Mouse (Mus musculus) lung, embryonic 14.5 days (tissue): ENCODE data around the gene Lrba. TPM values are rescaled to one million over a fixed set of nuclear protein-coding genes. Genes with fewer than 3 reads are reported as not detected.

ENCODE experiments used
- ATAC-seq: fragments of 200-750 bp; cut with Nextera tagmentation; 2 replicates; pipeline ENCODE4 v1.8.0; 2017; ENCODE audit warnings: mild to moderate bottlenecking, moderate TSS enrichment, moderate library complexity; ENCODE audit not compliant: insufficient read depth
- DNase-seq: peaks from one replicate; pipeline ENCODE4 v3.0.0-alpha.2; 2015
- H3K27ac ChIP-seq: fragments of 300-500 bp; sonication (generic); 2 replicates; pipeline ENCODE4 v1.5.1; 2014; ENCODE audit warnings: low read depth, mild to moderate bottlenecking, moderate library complexity
- H3K27me3 ChIP-seq: fragments of 300-500 bp; sonication (generic); 2 replicates; pipeline ENCODE4 v1.6.1; 2014; ENCODE audit warnings: low read length, control low read depth; ENCODE audit not compliant: insufficient read depth
- H3K36me3 ChIP-seq: fragments of 300-500 bp; sonication (generic); 2 replicates; pipeline ENCODE4 v1.6.1; 2014; ENCODE audit warnings: control low read depth; ENCODE audit not compliant: insufficient read depth
- H3K4me1 ChIP-seq: fragments of 300-500 bp; sonication (generic); 2 replicates; pipeline ENCODE4 v1.6.1; 2014; ENCODE audit warnings: antibody characterized with exemption, control low read depth; ENCODE audit not compliant: insufficient read depth
- H3K4me2 ChIP-seq: fragments of 300-500 bp; sonication (generic); 2 replicates; pipeline ENCODE4 v1.6.1; 2014; ENCODE audit warnings: mild to moderate bottlenecking
- H3K4me3 ChIP-seq: fragments of 300-500 bp; sonication (generic); 2 replicates; pipeline ENCODE4 v1.5.1; 2014; ENCODE audit warnings: low read depth, low read length
- H3K9ac ChIP-seq: fragments of 300-500 bp; sonication (generic); 2 replicates; pipeline ENCODE4 v1.6.1; 2014
- H3K9me3 ChIP-seq: fragments of 300-500 bp; sonication (generic); 2 replicates; pipeline ENCODE4 v1.6.1; 2016; ENCODE audit warnings: low read depth, low read length, control low read depth
- CTCF ChIP-seq: IDR thresholded peaks from 2 replicates; pipeline ENCODE4 v1.5.1; 2016; ENCODE audit warnings: antibody characterized with exemption, low read depth
- WGBS: fragments of 180-500 bp; shearing (Covaris S2); extraction: QIAGEN DNeasy Blood & Tissue Kit; methylation state at CpG from one replicate; pipeline ENCODE4 v1.1.7; 2014; 5-methylcytosine and 5-hydroxymethylcytosine counted together
- polyA plus RNA-seq: library from polyadenylated mRNA; unstranded; fragments of >200 nt; fragmentation: Nextera tagmentation; extraction: Ambion mirVana; gene quantifications from 2 replicates; pipeline ENCODE4 v1.2.1, GENCODE M21; 2014

Gene Lrba
- polyA plus RNA-seq, 1 experiment from 2014 or later = 5.5 TPM

- Histone ChIP-seq H3K9me3 (no peaks in the 10 kb centered on the region), H3K27ac (no peak overlapping the region), H3K4me2 (no peak overlapping the region), H3K36me3 (no peaks in the 10 kb centered on the region), H3K9ac (no peak overlapping the region), H3K4me3 (no peak overlapping the region), H3K27me3 (no peaks in the 10 kb centered on the region), H3K4me1 (no peaks in the 10 kb centered on the region)
- no peak for ATAC-seq
- DNase-seq = no peak
- 81% methylated on average over 2 of the region's 2 CpGs for WGBS
- no peak for TF ChIP-seq CTCF
Measured at GRCm38 (mm10) chr3:86638552-86639348, 414.3 kb downstream of the Lrba start.

DNA sequence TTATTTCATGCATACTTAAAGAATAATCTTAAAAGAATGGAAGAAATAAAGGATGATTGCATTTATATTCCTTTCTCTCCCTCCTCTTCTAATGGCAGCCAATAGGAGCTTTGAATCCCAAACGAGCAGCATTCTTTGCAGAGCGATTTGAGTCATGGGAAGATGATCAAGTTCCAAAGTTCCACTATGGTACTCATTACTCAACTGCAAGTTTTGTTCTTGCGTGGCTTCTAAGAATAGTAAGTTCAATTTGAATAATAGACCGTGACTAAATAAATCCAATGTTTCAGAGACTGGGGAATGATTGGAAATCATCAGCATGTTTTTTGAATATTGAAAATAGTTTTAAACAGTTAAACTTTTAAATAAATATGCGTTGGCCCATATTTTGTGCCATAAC is 416.9 kb downstream of the Lrba start:
- TF ChIP-seq CTCF = no peak
- no peak overlapping the region for H3K4me3 ChIP-seq
- no peak for ATAC-seq
- H3K9ac ChIP-seq = no peak overlapping the region
- H3K4me2 ChIP-seq = no peak overlapping the region
- no peaks in the 10 kb centered on the region for H3K4me1 ChIP-seq
- no peak for DNase-seq
- no peaks in the 10 kb centered on the region for H3K36me3 ChIP-seq
- H3K27ac ChIP-seq = no peak overlapping the region
- H3K9me3 ChIP-seq = no peaks in the 10 kb centered on the region
- H3K27me3 ChIP-seq = no peaks in the 10 kb centered on the region
- 78% methylated on average over 5 of the region's 5 CpGs for WGBS

DNA sequence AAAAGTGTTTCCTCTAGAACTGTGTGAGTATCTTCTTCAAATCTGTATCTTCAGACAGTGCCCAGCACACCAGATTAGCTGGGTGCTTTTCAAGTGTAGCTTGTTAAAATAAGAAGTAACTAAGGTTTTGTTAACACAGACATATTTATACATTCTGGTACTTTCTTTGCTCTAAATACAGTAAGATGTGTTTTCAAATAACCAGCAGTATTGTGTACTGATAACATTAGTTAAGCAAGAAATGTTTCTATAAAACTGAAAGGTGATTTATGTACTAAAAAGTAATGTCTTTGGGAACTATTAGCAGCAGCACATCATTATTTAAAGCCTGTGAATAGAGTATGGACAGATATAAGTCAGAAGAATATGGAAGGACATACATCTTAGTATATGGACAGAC is 417.3 kb downstream of the Lrba start:
- ATAC-seq = no peak
- no peak overlapping the region for H3K27ac ChIP-seq

DNA sequence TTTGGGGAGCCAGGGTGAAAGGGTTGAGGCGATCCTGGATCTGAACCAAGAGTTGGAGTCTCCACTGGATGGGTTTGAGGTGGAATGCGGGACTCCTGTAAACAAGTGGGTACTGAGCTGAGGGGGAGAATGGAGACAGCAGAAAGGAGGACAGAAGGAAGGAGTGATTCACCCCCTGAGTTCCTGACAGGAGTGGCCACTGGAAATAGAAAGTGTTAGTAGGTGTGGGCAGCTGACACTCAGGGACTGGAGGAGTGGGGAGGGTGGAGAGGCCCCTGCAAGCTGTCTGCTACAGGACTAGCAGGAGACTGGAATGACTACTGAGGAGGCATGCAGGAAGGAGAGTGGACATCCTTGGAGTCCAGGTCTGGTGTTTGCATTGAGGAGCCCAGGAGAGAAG is 422.3 kb downstream of the Lrba start:
- DNase-seq (no peak), ATAC-seq (no peak)
- Histone ChIP-seq H3K27me3 (no peaks in the 10 kb centered on the region), H3K4me1 (no peaks in the 10 kb centered on the region), H3K4me2 (no peak overlapping the region), H3K27ac (no peak overlapping the region), H3K36me3 (no peaks in the 10 kb centered on the region), H3K4me3 (no peak overlapping the region), H3K9me3 (no peaks in the 10 kb centered on the region), H3K9ac (no peak overlapping the region)
- TF ChIP-seq CTCF = no peak
- WGBS = 53% methylated on average over 2 of the region's 2 CpGs

More for the DNA sequence above, 417.3 kb downstream of the Lrba start:
- Histone ChIP-seq H3K9ac (no peak overlapping the region), H3K4me1 (no peaks in the 10 kb centered on the region), H3K36me3 (no peaks in the 10 kb centered on the region), H3K4me2 (no peak overlapping the region), H3K9me3 (no peaks in the 10 kb centered on the region), H3K4me3 (no peak overlapping the region), H3K27me3 (no peaks in the 10 kb centered on the region)
- no peak for TF ChIP-seq CTCF
- no peak for DNase-seq

DNA sequence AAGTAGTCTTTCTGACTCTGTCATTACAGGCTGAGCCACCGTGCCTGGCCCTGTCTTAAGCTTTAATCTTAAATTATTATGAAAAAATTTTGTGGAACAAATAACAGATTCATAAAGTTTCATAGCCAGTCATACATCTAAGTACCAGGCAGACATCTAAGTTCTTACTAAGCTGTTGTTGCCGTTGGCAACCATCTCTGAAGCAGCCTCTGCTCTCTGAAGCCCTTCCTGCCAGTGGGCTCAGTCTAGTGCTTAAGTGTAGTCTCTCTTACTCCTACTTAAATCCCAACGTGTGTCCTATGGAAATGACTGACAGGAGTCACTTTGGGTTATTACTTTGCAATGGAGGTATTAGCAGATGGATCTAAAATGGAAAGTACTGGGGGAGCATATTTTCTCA is 426.5 kb downstream of the Lrba start:
- no peak overlapping the region for H3K27ac ChIP-seq
- no peaks in the 10 kb centered on the region for H3K4me1 ChIP-seq
- no peaks in the 10 kb centered on the region for H3K9me3 ChIP-seq
- WGBS = 65% methylated on average over 3 of the region's 3 CpGs
- H3K4me2 ChIP-seq = no peak overlapping the region
- DNase-seq (no peak), ATAC-seq (no peak)
- no peak overlapping the region for H3K9ac ChIP-seq
- no peaks in the 10 kb centered on the region for H3K27me3 ChIP-seq
- no peaks in the 10 kb centered on the region for H3K36me3 ChIP-seq
- no peak overlapping the region for H3K4me3 ChIP-seq
- no peak for TF ChIP-seq CTCF

DNA sequence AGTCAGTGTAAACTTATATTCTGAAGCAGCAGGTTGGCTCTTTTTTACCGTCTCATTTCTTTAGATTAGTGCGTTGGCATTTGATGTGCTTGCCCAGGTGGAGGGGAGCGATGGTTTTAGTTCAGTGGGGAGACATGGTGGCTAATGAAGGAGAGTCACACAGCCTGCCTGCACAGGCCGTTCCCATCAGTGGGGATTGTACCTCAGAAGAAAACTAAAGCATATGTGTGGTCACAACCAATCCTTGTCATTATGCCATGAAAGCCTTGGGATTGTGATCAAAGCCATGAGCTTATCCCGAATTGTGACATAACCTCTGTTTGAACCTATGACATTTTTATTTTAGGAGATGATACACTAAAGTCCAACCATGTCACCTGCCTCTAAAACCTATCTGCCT is 434.8 kb downstream of the Lrba start:
- Histone ChIP-seq H3K27ac (no peak overlapping the region), H3K4me1 (no peaks in the 10 kb centered on the region), H3K4me3 (no peak overlapping the region), H3K4me2 (no peak overlapping the region), H3K9me3 (no peaks in the 10 kb centered on the region), H3K27me3 (no peaks in the 10 kb centered on the region), H3K36me3 (no peaks in the 10 kb centered on the region), H3K9ac (no peak overlapping the region)
- 78% methylated on average over 5 of the region's 5 CpGs for WGBS
- DNase-seq (no peak), ATAC-seq (no peak)
- TF ChIP-seq CTCF = no peak

DNA sequence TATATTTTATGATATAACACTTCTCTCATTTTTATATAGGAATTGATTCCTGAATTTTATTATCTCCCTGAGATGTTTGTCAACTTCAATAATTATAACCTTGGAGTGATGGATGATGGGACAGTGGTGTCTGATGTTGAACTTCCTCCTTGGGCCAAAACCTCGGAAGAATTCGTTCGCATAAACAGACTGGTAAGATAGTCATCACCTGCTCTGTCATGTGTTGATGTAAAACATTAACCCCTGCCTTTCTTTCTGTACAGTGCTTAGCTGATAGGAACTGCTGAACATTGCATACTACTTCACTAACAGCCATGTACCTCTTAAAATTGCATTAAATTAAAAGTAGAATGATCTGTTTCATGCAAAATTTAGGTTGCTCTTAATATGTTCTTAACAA is 439.9 kb downstream of the Lrba start:
- Histone ChIP-seq H3K36me3 (no peaks in the 10 kb centered on the region), H3K4me2 (no peak overlapping the region), H3K27me3 (no peaks in the 10 kb centered on the region), H3K27ac (no peak overlapping the region), H3K4me1 (no peaks in the 10 kb centered on the region), H3K9ac (no peak overlapping the region), H3K4me3 (no peak overlapping the region), H3K9me3 (no peaks in the 10 kb centered on the region)
- ATAC-seq (no peak), DNase-seq (no peak)
- WGBS = 13% methylated on average over 3 of the region's 3 CpGs
- no peak for TF ChIP-seq CTCF
